Mouse (Mus musculus): ENCODE measurements around the gene Slc16a10. TPM values are rescaled to one million over a fixed set of nuclear protein-coding genes. Genes with fewer than 3 reads are reported as not detected.

The Slc16a10 gene
- total RNA-seq, 2 experiments from 2014 or later = 23.0 to 25.2 TPM

DNA sequence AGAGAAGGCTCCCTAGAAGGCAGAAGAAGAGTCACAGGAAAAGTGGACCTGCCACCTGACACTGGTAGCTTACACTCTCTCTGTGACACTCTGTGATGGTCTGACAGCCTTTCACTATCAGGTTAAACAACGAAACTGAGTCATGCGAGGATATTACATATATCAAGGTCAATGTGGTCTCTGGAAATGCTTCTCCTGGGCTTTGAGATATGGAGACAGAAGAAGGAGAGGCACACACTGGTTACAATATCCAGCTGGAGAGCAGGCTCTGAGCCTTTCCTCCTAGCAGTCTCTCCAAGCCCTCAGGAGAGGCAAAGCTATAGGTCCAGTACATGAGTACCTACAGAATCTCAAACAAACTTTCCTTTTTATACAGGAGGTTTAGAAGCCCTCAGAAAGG lies 62.8 kb downstream of the Slc16a10 start:
- DNase-seq (ENCODE audit: low spot score) = no peak
- intact Hi-C loops (cut with DNase I) = no loop called here

DNA sequence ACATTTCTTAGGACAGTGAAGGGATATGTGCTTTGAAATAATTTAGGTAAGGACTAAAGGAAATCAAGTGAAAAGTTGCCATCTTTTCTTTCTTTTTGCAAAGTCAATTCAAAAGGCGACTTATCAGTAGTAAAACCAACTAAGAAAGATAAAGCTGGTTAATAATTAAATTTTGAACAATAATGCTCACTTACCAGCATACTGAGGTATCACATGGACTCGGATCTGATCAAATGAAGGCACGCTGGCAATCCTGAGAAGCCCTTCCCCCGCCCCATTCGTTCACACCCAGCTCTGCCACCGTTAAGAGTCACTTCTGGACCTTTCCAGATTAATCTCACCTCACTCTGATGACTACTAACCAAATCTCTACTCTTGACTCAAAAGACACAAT lies 64.1 kb downstream of the Slc16a10 start:
- intact Hi-C loops (cut with DNase I) = no loop called here
- no peak for DNase-seq (ENCODE audit: low spot score)

DNA sequence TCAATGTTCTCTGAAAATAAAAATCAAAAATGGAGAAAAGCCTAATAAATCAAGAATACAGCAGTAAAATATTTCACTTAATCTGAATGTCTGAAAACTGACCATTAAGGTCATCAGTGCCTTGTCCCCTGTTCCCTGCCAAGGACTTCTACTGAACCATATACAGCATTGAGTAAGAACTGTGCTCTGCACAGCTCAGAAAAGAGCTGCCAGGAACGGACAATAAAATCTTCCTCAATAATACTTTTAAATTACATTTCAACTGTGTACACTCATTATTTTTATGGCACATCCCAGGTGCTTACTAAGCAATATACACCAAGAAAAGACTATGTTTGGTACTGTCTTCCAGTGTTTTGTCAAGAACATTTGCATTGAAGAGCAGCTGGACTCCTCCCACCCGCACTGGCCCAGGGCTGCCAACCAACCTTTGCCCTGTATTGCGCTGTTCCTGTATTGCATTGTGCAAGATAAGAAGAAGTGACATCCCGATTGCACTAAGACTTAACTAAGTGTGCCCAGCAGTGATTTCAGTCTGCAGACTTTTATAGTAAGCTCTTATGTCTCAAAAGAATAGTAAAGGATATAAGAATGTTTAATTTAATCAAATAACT lies 64.6 kb downstream of the Slc16a10 start:
- no peak for DNase-seq (ENCODE audit: low spot score)

GRCm38 (mm10) chr10:40073608-40074007 lies 68.5 kb downstream of the Slc16a10 start:
- no peak for DNase-seq (ENCODE audit: low spot score)
- intact Hi-C loops (cut with DNase I) = no loop called here

More for the DNA sequence above, 64.6 kb downstream of the Slc16a10 start:
- intact Hi-C loops (cut with DNase I) = no loop called here

- DNase-seq (ENCODE audit: low spot score) = no peak
- intact Hi-C loops (cut with DNase I) = no loop called here
These were observed 71.4 kb downstream of the Slc16a10 start for GRCm38 (mm10) chr10:40070684-40071083.

- intact Hi-C loops (cut with DNase I) = loop anchor here (5.0 kb wide), 1 partner anchor 73 kb away; the partner anchor contains the start of gene Slc16a10
- peak; percentile 39 for DNase-seq (ENCODE audit: low spot score)
These were observed 72.8 kb downstream of the Slc16a10 start for GRCm38 (mm10) chr10:40069270-40069669.

DNA sequence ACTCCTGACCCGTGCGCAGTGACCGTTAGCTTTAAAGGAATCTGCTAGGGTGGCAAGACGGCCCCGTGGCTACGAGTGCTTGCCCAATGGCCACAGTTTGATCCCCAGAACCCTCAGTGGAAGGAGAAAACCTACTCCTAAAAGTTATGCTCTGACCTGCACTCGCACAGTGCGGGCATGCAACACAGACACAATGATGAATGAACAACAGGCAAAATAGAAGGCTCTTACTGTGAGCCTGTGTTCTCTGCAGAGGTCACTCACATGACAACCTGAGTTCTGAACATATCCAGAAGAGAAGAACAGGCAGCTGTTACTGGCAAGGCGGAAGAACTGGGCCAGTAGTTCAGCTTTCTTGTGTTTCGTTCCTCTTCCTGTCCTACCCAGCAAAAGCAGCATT lies 73.5 kb downstream of the Slc16a10 start:
- intact Hi-C loops (cut with DNase I) = loop anchor here (5.0 kb wide), 1 partner anchor 74 kb away; the partner anchor contains the start of gene Slc16a10
- no peak for DNase-seq (ENCODE audit: low spot score)

DNA sequence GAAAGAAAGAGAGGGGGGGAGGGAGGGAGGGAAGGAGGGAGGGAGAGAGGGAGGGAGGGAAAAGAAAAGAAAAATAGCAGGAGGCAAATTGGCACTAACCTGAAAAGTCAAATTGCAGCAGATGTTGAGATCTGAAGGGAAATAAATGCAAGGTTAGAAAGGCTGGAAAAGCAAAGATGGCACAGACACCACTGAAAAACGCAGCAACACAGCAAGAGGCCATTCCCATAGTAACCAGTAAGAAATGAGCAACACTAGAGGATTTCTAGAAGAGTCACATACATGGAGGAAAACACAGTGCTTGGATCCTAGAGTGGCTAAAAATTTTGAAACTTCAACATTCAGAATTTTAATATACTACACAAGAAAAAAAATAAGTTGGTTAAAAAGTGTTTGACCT lies 74.5 kb downstream of the Slc16a10 start:
- no peak for DNase-seq (ENCODE audit: low spot score)
- intact Hi-C loops (cut with DNase I) = loop anchor here (5.0 kb wide), 1 partner anchor 75 kb away; the partner anchor contains the start of gene Slc16a10

- intact Hi-C loops (cut with DNase I) = loop anchor here (5.0 kb wide), 1 partner anchor 75 kb away; the partner anchor contains the start of gene Slc16a10
- DNase-seq (ENCODE audit: low spot score) = no peak
These were observed 75.0 kb downstream of the Slc16a10 start for GRCm38 (mm10) chr10:40067071-40067470.

- intact Hi-C loops (cut with DNase I) = loop anchor here (5.0 kb wide), 1 partner anchor 77 kb away; the partner anchor contains the start of gene Slc16a10
These were observed 76.7 kb downstream of the Slc16a10 start for GRCm38 (mm10) chr10:40065357-40065756.

DNA sequence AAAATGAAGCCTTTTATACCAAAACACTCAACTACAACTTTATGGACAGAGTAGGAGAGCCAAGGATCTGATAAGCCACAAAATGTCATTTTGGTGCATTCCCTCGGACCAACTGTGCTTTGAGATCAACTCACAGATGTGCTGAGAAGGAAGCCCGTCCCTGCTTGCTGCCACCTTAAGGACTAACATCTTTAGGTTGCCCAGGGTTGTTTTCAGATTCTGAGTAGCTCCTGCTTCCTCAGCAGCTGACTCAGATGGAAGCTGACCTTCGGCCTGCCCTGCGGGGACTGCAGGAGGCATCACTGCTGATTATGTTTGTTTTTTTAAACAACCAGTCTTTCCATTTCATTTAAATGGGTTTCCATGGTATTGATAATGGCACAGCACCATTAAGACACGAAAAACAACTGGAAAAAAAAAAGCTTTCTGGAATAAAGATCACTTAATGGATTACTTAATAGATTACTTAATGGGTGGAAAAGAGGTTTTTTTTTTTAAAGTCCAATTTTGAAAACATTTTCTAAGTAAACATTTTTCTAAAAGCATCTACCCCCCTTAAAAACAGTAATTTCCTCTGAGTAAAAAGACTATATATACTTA lies 78.7 kb downstream of the Slc16a10 start:
- intact Hi-C loops (cut with DNase I) = no loop called here
- DNase-seq (ENCODE audit: low spot score) = no peak

More at GRCm38 (mm10) chr10:40065357-40065756, 76.7 kb downstream of the Slc16a10 start:
- DNase-seq (ENCODE audit: low spot score) = no peak

DNA sequence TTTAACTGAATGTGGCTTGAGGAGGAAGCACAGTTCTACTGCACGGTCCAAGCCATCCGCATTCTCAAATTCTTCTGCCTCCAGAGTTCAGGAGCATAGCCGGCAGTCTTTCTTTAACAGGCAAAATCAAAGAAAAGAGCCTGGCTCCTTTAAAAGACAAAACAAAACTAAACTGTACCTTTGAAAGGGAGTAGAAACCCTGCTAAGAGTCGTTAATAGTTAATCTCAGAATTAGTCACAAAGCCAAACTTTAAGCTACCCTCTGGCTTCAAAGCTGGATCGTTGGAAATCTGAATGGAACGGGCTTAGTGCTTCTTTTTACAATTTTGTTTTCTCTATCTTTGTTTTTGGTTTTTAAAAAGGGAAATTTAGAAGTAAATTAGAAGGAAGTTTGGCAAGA lies 79.2 kb downstream of the Slc16a10 start:
- intact Hi-C loops (cut with DNase I) = no loop called here
- DNase-seq (ENCODE audit: low spot score) = no peak

DNA sequence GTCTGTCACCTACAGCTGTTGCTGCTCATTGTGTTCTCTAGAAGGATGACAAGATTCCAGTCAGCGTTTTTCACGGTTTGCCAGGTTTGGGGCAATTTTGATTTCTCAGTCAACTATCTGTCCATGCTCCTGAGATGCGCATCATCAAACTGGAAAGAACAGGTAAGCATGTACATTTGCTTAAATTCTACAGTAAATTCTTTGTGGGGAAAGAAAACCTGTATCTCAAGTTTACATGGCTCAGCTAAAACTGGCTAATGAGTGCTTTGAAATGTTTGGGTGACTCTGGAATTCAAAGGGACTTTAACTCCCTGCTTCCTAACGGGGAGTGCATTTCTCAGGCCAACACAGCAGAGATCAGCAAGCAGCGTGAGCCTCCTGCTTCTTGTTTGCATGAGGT lies 80.1 kb downstream of the Slc16a10 start:
- DNase-seq (ENCODE audit: low spot score) = no peak
- intact Hi-C loops (cut with DNase I) = no loop called here

GRCm38 (mm10) chr10:40058786-40059120 lies 83.3 kb downstream of the Slc16a10 start:
- intact Hi-C loops (cut with DNase I) = no loop called here
- DNase-seq (ENCODE audit: low spot score) = no peak

GRCm38 (mm10) chr10:40058062-40058785 lies 83.8 kb downstream of the Slc16a10 start:
- DNase-seq (ENCODE audit: low spot score) = no peak
- intact Hi-C loops (cut with DNase I) = no loop called here

GRCm38 (mm10) chr10:40057615-40058014 lies 84.4 kb downstream of the Slc16a10 start:
- DNase-seq (ENCODE audit: low spot score) = no peak
- intact Hi-C loops (cut with DNase I) = no loop called here

- DNase-seq (ENCODE audit: low spot score) = no peak
- intact Hi-C loops (cut with DNase I) = loop anchor here (1.0 kb wide), 1 partner anchor 158 kb away; no protein-coding TSS in a partner anchor
These were observed 87.6 kb downstream of the Slc16a10 start for GRCm38 (mm10) chr10:40054455-40054854.

DNA sequence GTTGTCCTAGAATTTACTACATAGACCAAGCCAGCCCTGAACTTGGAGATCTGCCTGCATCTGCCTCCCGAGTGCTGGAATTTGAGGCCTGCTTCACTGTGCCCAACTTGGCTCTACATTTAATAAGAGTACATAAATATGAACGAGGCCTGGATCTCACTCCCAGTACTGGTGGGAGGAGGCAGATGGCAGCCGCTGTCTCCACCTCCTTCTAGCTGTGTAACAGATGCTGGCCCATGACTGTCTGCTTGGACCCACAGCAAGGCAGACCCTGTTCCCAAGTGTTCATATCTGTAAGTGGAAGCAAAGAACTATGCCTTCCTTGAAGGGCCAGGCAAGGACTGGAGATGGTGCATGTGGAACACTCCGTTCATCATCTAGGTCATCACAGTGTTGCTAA lies 88.2 kb downstream of the Slc16a10 start:
- no peak for DNase-seq (ENCODE audit: low spot score)
- intact Hi-C loops (cut with DNase I) = loop anchor here (1.0 kb wide), 1 partner anchor 158 kb away; no protein-coding TSS in a partner anchor

DNA sequence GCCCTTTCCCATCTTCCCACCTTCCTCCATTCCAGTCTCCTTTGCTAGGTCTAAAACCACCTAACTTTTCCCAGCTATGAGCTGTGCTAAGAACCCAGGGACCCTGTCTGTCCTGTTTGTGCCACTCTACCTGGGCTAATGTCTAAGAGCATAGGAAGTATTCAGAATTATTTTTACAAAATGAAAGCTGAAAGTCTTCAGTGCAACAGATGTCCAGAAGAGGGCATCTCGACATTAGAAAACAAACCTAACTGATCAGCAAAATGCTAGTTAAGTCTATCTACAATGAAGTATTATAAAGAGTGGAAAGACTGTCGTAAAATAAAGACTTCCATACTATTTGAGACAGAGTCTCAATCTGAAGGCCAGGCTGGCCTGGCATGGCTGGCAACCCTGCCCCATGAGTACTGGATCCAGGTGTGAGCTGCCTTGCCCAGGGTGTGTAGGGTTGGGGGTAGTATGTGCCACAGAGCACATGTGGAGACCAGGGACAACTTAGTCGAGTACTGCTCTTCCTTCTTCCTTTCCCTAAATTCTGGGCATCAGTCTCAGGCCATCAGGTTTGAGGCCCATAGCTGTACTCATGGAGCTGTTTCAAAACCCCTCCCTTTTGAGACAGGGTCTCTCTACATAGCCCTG lies 88.7 kb downstream of the Slc16a10 start:
- DNase-seq (ENCODE audit: low spot score) = no peak
- intact Hi-C loops (cut with DNase I) = no loop called here

GRCm38 (mm10) chr10:40051997-40052396 lies 90.1 kb downstream of the Slc16a10 start:
- no peak for DNase-seq (ENCODE audit: low spot score)
- intact Hi-C loops (cut with DNase I) = no loop called here
